Mouse (Mus musculus): ENCODE data around the gene Palld. TPM values are rescaled to one million over a fixed set of nuclear protein-coding genes. Genes with fewer than 3 reads are reported as not detected.

Palld gene
- polyA plus RNA-seq, 1 experiment from 2014 or later = 48.3 TPM

DNA sequence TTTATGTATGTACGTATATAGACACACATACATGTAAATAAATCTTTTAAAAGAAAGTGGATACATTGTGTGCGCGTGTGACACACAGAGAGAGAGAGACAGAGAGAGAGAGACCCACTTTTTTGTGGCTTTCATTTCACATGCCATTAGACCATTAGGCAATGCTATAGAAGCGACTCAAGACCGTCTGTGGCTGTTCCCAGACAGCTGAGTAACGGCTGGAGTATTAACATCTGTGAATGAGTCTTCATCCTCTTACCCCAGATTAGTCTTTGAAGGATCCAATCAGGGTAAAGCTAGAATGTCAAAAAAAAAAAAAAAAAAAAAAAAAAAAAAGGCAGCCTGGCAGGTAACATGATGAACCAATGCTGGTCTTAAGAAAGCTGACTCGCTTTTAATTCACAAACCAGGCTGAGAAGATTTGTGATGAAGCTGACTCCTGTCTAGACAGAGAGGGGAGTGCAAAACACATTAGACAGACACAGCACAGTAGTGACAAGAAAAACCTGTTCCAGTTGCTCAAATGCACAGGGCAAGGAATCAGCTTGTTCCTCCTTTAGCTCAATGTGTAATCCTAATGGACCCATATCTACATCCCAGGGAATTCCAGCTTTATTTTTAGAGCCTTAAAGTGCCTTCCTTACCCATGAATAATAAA lies 204.6 kb downstream of the Palld start:
- H3K9me3 ChIP-seq (ENCODE audit: control insufficient read depth, low read length) = no peaks in the 10 kb centered on the region
- no peak overlapping the region for H3K27ac ChIP-seq (ENCODE audit: low read depth, low read length)
- no peaks in the 10 kb centered on the region for H3K27me3 ChIP-seq (ENCODE audit: control insufficient read depth, insufficient read depth, low read length)
- H3K36me3 ChIP-seq (ENCODE audit: control insufficient read depth, insufficient read depth, low read length) = no peaks in the 10 kb centered on the region
- no peak for ATAC-seq (ENCODE audit: low FRiP score)
- H3K4me2 ChIP-seq (replicated peaks; ENCODE audit: low read depth, low read length) = no peak overlapping the region
- no peak for DNase-seq (ENCODE audit: low spot score)
- no peaks in the 10 kb centered on the region for H3K4me1 ChIP-seq (replicated peaks; ENCODE audit: control insufficient read depth, insufficient read depth, low read length)
- no peak overlapping the region for H3K9ac ChIP-seq (ENCODE audit: low read depth, low read length)
- H3K4me3 ChIP-seq (ENCODE audit: low read depth, low read length) = no peak overlapping the region
- WGBS = 94% methylated on average over 7 of the region's 7 CpGs

DNA sequence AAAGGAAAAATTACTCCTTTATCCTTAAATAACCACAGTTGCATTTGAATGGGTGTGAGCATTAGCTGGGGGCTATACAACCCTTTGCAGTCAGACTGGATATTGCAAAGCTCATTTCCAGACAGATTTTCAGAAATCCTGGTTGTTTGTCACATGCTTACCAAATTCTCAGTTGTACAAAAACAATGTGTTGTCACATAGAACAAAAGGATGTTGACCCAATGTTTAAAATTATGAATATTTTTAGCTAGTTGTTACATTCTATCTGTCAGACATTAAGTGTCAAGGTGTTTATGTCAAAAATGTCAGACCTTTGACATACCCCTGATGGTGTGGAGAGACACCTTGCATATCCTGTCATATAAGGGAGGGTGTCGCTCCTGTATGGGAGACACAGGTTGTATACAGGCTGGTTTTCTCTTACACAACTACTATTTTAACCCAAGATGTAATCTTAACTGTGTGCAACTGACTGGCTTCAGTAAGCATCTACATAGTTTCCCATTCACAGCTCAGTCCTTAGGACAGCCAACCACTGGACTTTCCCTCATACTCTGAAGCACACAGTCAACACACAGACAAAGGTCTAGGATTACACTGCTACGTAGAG lies 205.5 kb downstream of the Palld start:
- Histone ChIP-seq H3K27me3 (ENCODE audit: control insufficient read depth, insufficient read depth, low read length) (no peaks in the 10 kb centered on the region), H3K4me1 (replicated peaks; ENCODE audit: control insufficient read depth, insufficient read depth, low read length) (no peaks in the 10 kb centered on the region), H3K27ac (ENCODE audit: low read depth, low read length) (no peak overlapping the region), H3K9ac (ENCODE audit: low read depth, low read length) (no peak overlapping the region), H3K36me3 (ENCODE audit: control insufficient read depth, insufficient read depth, low read length) (no peaks in the 10 kb centered on the region), H3K4me2 (replicated peaks; ENCODE audit: low read depth, low read length) (no peak overlapping the region), H3K9me3 (ENCODE audit: control insufficient read depth, low read length) (no peaks in the 10 kb centered on the region), H3K4me3 (ENCODE audit: low read depth, low read length) (no peak overlapping the region)
- ATAC-seq (ENCODE audit: low FRiP score) (no peak), DNase-seq (ENCODE audit: low spot score) (no peak)
- WGBS = 95% methylated on average over 2 of the region's 2 CpGs

DNA sequence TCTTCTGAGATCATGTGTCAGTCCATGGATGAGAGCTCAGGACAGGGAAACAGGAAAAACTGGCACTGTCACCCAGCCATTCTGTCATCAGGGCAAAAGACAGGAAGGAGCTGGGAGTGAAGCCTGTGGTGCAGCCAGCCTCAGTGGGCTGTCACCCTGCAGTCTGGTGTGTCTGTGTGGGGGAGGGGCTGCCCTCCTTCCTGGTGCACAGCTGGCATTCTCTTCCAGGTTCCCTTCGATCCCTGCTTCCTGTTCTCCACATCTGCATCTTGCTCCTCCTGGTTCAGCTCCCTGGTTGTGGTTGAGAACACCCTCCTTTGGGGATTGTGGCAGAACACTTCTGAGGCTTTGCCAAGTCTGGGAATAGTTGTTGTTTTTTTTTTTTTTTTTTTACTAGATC lies 207.1 kb downstream of the Palld start:
- Histone ChIP-seq H3K9me3 (ENCODE audit: control insufficient read depth, low read length) (no peaks in the 10 kb centered on the region), H3K36me3 (ENCODE audit: control insufficient read depth, insufficient read depth, low read length) (no peaks in the 10 kb centered on the region), H3K4me1 (replicated peaks; ENCODE audit: control insufficient read depth, insufficient read depth, low read length) (no peaks in the 10 kb centered on the region), H3K27me3 (ENCODE audit: control insufficient read depth, insufficient read depth, low read length) (no peaks in the 10 kb centered on the region), H3K4me2 (replicated peaks; ENCODE audit: low read depth, low read length) (no peak overlapping the region), H3K9ac (ENCODE audit: low read depth, low read length) (no peak overlapping the region), H3K4me3 (ENCODE audit: low read depth, low read length) (no peak overlapping the region), H3K27ac (ENCODE audit: low read depth, low read length) (no peak overlapping the region)
- ATAC-seq (ENCODE audit: low FRiP score) (no peak), DNase-seq (ENCODE audit: low spot score) (no peak)
- WGBS = 58% methylated on average over 1 of the region's 1 CpGs

DNA sequence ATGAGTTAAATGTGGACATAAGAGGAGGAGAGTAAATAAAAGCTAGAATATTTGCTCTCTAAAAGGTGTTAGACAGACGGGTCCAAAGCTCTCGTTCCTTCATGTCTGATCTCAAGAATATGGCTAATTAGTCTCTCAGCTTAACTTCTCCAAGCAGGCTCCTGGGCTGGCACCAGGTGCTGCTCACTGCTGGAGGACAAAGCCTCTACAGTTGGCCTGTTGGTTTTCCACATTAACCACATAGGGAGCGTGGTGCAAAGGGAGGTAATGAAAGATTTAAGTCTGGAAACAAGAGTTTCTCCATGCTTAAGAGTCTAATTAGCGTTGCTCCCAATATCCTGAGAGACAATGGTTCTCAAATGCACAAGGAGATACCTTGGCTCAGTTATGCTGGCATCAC lies 209.6 kb downstream of the Palld start:
- Histone ChIP-seq H3K9ac (ENCODE audit: low read depth, low read length) (no peak overlapping the region), H3K4me2 (replicated peaks; ENCODE audit: low read depth, low read length) (no peak overlapping the region), H3K27me3 (ENCODE audit: control insufficient read depth, insufficient read depth, low read length) (no peaks in the 10 kb centered on the region), H3K9me3 (ENCODE audit: control insufficient read depth, low read length) (no peaks in the 10 kb centered on the region), H3K4me3 (ENCODE audit: low read depth, low read length) (no peak overlapping the region), H3K27ac (ENCODE audit: low read depth, low read length) (no peak overlapping the region), H3K4me1 (replicated peaks; ENCODE audit: control insufficient read depth, insufficient read depth, low read length) (no peaks in the 10 kb centered on the region), H3K36me3 (ENCODE audit: control insufficient read depth, insufficient read depth, low read length) (no peaks in the 10 kb centered on the region)
- DNase-seq (ENCODE audit: low spot score) = no peak
- ATAC-seq (ENCODE audit: low FRiP score) = no peak
- WGBS = 77% methylated on average over 4 of the region's 4 CpGs

DNA sequence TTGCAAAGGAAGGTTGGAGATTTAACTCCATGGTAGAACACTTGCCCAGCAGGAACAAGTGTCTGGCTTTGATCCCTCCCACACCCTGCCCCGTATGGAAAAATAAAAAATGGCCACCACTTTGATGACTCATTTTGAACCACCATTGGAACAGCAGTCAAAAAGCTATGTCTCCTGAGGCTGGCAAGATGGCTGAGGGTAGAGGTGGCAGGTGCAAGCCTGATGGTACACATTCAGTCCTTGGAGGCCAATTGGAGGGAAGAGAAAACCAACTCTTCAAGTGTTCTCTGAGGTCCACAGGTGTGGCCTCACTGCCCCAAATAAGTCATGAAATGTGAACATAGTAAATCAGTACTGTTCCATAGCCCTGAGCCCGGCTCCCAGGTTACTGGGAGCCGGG lies 210.4 kb downstream of the Palld start:
- Histone ChIP-seq H3K4me1 (replicated peaks; ENCODE audit: control insufficient read depth, insufficient read depth, low read length) (no peaks in the 10 kb centered on the region), H3K4me3 (ENCODE audit: low read depth, low read length) (no peak overlapping the region), H3K4me2 (replicated peaks; ENCODE audit: low read depth, low read length) (no peak overlapping the region), H3K9ac (ENCODE audit: low read depth, low read length) (no peak overlapping the region), H3K27ac (ENCODE audit: low read depth, low read length) (no peak overlapping the region), H3K27me3 (ENCODE audit: control insufficient read depth, insufficient read depth, low read length) (no peaks in the 10 kb centered on the region), H3K36me3 (ENCODE audit: control insufficient read depth, insufficient read depth, low read length) (no peaks in the 10 kb centered on the region), H3K9me3 (ENCODE audit: control insufficient read depth, low read length) (no peaks in the 10 kb centered on the region)
- DNase-seq (ENCODE audit: low spot score) = no peak
- no peak for ATAC-seq (ENCODE audit: low FRiP score)
- WGBS = 89% methylated on average over 3 of the region's 3 CpGs

DNA sequence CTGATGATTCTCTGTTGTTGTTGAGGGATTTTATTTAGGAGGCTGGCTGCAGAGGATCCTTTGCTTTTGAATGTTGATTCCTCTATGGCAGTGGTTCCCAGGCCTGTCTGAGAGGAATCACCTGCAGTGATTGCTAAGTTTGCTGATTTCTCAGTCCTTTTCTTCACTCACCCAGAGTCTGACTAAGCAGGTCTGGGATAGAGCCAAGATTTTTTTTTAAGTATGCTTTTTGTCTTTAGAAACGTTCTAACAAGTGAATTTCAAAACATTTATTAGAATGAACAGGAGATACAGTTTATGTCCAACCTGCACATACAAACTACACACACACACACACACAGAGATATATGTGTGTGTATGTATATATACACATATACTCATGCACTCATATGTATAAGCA lies 211.1 kb downstream of the Palld start:
- ATAC-seq (ENCODE audit: low FRiP score) = no peak
- Histone ChIP-seq H3K4me2 (replicated peaks; ENCODE audit: low read depth, low read length) (no peak overlapping the region), H3K9me3 (ENCODE audit: control insufficient read depth, low read length) (no peaks in the 10 kb centered on the region), H3K4me1 (replicated peaks; ENCODE audit: control insufficient read depth, insufficient read depth, low read length) (no peaks in the 10 kb centered on the region), H3K36me3 (ENCODE audit: control insufficient read depth, insufficient read depth, low read length) (no peaks in the 10 kb centered on the region), H3K4me3 (ENCODE audit: low read depth, low read length) (no peak overlapping the region), H3K9ac (ENCODE audit: low read depth, low read length) (no peak overlapping the region), H3K27ac (ENCODE audit: low read depth, low read length) (no peak overlapping the region), H3K27me3 (ENCODE audit: control insufficient read depth, insufficient read depth, low read length) (no peaks in the 10 kb centered on the region)
- DNase-seq (ENCODE audit: low spot score) = no peak
- WGBS = 69% methylated on average over 1 of the region's 1 CpGs

DNA sequence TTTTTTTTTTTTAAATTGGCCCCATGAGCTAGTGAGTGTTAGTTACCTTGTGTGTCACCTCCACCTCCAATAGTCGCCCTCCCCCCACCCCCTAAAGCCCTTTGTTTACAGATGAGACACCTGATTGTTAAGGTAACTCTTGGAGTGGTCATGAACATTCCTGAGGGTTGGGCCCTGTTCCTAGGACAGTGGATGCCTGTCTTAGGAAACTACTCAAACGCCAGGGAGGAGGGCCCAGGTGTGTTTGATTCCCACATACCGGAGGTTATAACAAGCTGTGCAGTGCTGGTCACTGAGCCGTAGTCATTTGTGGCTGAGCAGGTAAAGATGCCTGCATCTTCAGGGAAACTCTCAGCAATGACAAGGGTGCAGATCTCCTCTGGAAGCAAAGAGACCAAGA lies 215.4 kb downstream of the Palld start:
- Histone ChIP-seq H3K27me3 (ENCODE audit: control insufficient read depth, insufficient read depth, low read length) (no peaks in the 10 kb centered on the region), H3K36me3 (ENCODE audit: control insufficient read depth, insufficient read depth, low read length) (no peaks in the 10 kb centered on the region), H3K4me3 (ENCODE audit: low read depth, low read length) (no peak overlapping the region), H3K4me1 (replicated peaks; ENCODE audit: control insufficient read depth, insufficient read depth, low read length) (no peaks in the 10 kb centered on the region), H3K27ac (ENCODE audit: low read depth, low read length) (no peak overlapping the region), H3K4me2 (replicated peaks; ENCODE audit: low read depth, low read length) (no peak overlapping the region), H3K9me3 (ENCODE audit: control insufficient read depth, low read length) (no peaks in the 10 kb centered on the region), H3K9ac (ENCODE audit: low read depth, low read length) (no peak overlapping the region)
- WGBS = 80% methylated on average over 4 of the region's 4 CpGs
- ATAC-seq (ENCODE audit: low FRiP score) = no peak
- DNase-seq (ENCODE audit: low spot score) = no peak

DNA sequence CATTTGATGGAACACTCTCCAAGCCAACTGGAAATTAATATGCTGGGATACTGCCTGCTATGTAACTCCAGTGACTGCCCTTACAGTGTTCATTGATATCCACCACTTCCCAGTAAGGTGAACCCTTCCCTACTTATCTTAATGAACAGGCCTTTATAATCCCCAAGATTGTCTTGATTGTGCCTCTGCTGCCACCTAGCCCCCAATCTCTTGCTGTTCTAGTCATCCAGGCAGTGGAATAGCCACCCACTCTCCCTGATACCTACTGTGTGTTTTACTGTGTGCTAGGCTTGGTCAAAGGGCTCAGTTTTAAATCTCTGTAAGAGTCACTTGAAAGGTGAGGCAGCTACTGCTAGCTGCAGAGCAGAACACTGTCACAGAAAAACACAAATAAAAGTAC lies 216.2 kb downstream of the Palld start:
- Histone ChIP-seq H3K9me3 (ENCODE audit: control insufficient read depth, low read length) (no peaks in the 10 kb centered on the region), H3K4me1 (replicated peaks; ENCODE audit: control insufficient read depth, insufficient read depth, low read length) (no peaks in the 10 kb centered on the region), H3K36me3 (ENCODE audit: control insufficient read depth, insufficient read depth, low read length) (no peaks in the 10 kb centered on the region), H3K4me2 (replicated peaks; ENCODE audit: low read depth, low read length) (no peak overlapping the region), H3K4me3 (ENCODE audit: low read depth, low read length) (no peak overlapping the region), H3K27ac (ENCODE audit: low read depth, low read length) (no peak overlapping the region), H3K27me3 (ENCODE audit: control insufficient read depth, insufficient read depth, low read length) (no peaks in the 10 kb centered on the region), H3K9ac (ENCODE audit: low read depth, low read length) (no peak overlapping the region)
- ATAC-seq (ENCODE audit: low FRiP score) = no peak
- DNase-seq (ENCODE audit: low spot score) = no peak

DNA sequence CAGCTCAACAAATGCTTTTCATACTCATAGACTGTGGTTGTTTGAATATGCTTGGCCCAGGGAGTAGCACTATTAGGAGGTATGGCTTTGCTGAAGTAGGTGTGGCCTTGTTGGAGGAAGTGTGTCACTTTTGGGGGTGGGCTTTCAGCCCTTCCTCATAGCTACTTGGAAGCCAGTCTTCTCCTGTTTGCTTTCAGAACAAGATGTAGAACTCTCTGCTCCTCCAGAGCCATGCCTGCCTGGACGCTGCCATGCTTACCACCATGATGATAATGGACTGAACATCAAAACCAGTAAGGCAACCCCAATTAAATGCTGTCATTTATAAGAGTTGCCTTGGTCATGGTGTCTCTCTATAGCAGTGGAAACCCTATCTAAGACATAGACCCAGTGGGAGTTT lies 217.2 kb downstream of the Palld start:
- no peak overlapping the region for H3K9ac ChIP-seq (ENCODE audit: low read depth, low read length)
- no peak overlapping the region for H3K4me3 ChIP-seq (ENCODE audit: low read depth, low read length)
- no peak for DNase-seq (ENCODE audit: low spot score)
- no peaks in the 10 kb centered on the region for H3K4me1 ChIP-seq (replicated peaks; ENCODE audit: control insufficient read depth, insufficient read depth, low read length)
- H3K9me3 ChIP-seq (ENCODE audit: control insufficient read depth, low read length) = no peaks in the 10 kb centered on the region
- H3K27me3 ChIP-seq (ENCODE audit: control insufficient read depth, insufficient read depth, low read length) = no peaks in the 10 kb centered on the region
- no peaks in the 10 kb centered on the region for H3K36me3 ChIP-seq (ENCODE audit: control insufficient read depth, insufficient read depth, low read length)
- H3K27ac ChIP-seq (ENCODE audit: low read depth, low read length) = no peak overlapping the region
- WGBS = 90% methylated on average over 1 of the region's 1 CpGs
- H3K4me2 ChIP-seq (replicated peaks; ENCODE audit: low read depth, low read length) = no peak overlapping the region
- no peak for ATAC-seq (ENCODE audit: low FRiP score)
